Mouse (Mus musculus) skeletal muscle tissue, adult 2 months (tissue): ENCODE results near the gene Wdr74.

Experiments
- DNase-seq: peaks from one replicate; pipeline ENCODE4 v3.0.0-alpha.2; 2012; ENCODE audit warnings: low read depth, low spot score

Wdr74 gene

DNA sequence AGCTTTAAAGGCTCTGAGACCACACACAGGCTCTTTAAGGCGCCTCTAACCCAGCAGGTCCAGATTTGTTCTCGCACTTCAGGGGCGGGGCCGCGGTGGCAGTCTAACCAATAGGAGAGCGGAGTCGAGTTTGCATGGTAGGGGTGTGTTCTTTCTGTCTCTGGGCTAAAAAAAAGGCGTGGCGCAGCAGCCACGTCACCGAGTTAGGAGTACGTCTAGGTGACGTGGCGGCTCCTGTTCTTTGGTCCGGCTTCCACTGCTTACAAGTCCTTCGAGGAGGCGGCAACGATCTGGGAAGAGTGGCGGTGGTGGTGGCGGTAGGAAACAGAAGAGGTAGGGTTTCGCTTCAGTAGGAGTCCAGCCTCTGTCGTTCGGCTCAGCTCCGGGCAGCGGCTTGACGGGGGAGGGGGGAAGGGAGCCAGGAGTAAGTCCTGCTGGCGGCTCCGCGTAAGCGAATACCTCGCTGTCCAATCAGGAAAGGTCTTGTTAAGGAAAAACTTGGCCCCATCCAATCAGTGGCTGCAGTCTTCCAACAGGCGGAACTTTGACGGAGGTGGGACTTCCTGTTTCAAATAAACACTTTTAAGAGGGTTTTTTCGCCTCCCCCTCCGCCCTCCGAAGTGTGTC is 5.7 kb downstream of the Wdr74 start, which contains the start of gene Stx5a:
Gene Stx5a (plus strand): TSS at position 171 of the 627 bp plus-strand sequence.
- DNase-seq: peak; percentile 97

GRCm38 (mm10) chr19:8742176-8742575 is 6.5 kb downstream of the Wdr74 start:
- DNase-seq: no peak

GRCm38 (mm10) chr19:8745382-8745781 is 9.8 kb downstream of the Wdr74 start:
- no peak for DNase-seq

DNA sequence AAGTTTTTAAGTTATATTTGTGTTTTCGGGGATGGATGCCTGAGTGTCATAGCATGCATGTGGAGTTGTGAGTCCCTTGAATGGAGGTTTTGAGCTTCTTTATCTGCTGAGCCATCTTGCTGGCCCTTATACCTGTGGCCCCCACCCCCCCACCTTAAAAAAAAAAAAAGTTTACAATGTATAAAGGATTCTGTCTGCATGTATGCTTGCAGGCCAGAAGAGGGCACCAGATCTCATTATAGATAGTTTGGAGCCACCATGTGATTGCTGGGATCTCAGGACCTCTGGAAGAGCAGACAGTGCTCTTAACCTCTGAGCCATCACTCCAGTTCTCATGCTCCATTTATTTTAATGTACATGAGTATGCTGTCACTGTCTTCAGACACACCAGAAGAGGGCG is 11.7 kb downstream of the Wdr74 start:
- no peak for DNase-seq

DNA sequence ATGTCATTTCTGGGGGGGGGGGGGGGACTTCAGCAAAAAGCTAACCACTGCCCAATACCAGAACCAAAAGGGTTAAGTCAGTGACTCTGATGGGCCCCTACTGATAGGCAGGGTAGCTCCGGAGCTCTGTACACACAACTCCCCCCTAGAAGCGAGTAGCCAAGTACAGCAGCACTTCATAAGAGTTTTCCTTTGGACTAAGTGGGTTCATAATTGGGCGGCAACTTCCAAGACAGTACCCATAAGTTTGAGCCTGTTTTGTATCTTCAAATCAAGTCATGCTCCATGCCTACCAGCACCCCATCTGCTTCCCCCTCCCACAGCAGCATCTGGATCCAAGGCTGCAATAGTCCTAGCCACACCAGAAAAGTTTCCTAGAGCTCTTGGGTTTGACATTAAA is 20.0 kb downstream of the Wdr74 start:
- DNase-seq: no peak

DNA sequence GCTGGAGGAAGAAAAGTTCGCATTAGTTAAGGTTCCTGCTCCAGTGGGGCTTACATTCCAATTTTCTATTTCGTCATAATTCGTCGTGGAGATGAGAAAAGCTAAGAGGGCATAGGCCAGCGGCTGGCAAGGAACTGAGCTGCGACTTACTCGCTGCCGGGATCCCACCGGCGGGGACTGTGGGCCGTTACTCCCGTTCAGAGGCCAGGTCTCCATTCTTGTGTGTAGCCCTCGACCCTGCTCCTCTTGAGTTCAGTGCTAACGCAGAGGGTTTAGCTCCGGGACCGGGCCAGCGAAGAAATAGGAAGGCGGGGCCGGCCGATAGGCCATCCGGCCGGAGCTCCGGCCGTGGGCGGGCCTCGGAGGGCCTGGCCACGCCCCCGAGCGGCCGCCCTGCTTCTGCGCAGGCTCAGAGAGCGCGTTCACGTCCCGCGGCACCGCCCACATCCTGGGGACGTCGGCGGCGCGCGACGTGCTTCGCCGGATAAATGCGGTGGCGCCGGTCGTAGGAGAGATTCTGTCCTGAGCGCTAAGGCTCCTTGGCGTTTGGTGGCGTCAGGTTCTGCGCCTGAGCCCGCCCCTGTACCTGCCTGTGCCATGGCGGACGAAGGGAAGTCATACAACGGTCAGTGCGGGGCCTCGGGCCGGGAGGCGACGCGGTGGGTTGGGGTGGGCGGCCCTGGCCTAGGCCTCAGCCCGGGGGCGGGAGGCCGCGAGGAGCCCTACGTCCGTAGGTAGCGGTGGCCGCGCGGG is 21.2 kb downstream of the Wdr74 start, which contains the start of gene Nxf1:
Gene Nxf1 (plus strand): TSS at position 439 of the 753 bp plus-strand sequence.
- DNase-seq: peak; percentile 93

DNA sequence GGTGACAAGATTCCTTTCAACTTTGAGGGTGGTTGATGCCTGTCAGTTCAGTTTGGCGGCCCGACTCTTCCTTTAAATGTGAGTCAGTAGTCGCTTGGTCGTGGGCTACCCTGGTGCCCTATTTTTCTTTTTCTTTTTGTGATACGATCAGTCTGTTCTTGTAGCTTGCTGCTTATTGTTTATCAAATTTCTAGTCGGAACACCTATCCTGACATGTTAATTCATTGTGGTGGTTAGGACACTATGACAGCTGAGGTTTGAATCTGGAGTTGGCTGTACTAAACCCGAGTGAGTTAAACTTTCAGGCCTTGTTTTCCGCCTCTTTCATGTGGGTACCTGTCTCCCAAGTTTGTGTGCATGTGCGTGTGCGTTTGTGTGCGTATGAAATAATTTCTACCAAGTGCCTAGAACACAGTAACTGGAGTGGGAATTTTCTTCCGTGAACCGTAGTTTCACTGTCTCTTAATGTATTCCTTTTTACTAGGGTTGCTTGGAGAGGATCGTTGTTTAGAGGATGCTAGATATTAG is 21.9 kb downstream of the Wdr74 start:
- no peak for DNase-seq

GRCm38 (mm10) chr19:8758899-8759298 is 23.3 kb downstream of the Wdr74 start:
- DNase-seq: no peak

- DNase-seq: no peak
These were observed 25.1 kb downstream of the Wdr74 start for GRCm38 (mm10) chr19:8760757-8761156.

GRCm38 (mm10) chr19:8763276-8763675 is 27.6 kb downstream of the Wdr74 start:
- no peak for DNase-seq

DNA sequence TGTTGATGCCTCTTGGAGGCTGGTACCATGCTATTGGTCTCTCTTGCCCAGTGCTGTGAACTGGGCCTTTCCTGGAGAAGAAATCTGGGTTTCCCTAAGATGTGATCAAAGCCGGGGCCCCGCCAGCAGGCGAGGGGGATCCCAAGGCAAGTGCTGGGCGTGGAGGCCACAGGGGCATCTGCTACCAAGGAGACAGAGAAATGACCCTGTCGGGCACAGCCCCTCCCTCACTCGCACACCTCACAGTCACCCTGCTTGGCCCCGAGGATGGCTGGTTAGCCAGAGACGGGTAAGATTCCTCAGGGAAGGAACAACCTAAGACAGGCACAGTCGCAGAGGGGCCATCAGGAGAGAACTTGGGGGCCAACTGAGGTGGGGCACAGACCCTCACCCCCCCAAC is 29.9 kb downstream of the Wdr74 start:
- no peak for DNase-seq

GRCm38 (mm10) chr19:8770567-8771270 is 35.1 kb downstream of the Wdr74 start, which contains the start of gene Tmem223:
TSS of gene Tmem223 (plus strand) at chr19:8770996.
- DNase-seq: peak; percentile 52

GRCm38 (mm10) chr19:8772996-8773395 is 37.4 kb downstream of the Wdr74 start:
- DNase-seq: no peak

DNA sequence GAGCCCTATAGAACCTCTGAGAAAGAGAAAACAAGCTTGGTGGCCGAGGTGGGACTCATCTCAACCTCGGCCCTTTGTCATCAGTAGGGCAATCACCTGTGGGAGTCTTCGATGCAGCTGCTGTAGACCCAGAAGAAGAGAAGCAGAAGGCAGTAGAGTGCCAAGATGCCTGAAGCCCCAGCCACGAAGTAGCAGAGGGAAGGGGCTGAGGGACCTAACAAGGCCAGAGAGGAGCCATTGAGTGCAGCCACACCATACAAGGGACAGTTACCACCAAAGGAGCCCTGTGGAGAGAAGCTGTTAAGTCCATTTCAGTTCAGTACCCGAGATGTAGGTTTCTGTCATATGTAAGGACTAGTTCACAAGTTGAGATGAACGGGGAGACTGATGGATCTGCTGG is 37.8 kb downstream of the Wdr74 start:
- no peak for DNase-seq

GRCm38 (mm10) chr19:8774086-8774835 is 38.6 kb downstream of the Wdr74 start, which contains the start of gene Tmem179b:
TSS of gene Tmem179b (minus strand) at chr19:8774467.
- DNase-seq: peak; percentile 87

GRCm38 (mm10) chr19:8774951-8775421 is 39.4 kb downstream of the Wdr74 start:
- DNase-seq: no peak

DNA sequence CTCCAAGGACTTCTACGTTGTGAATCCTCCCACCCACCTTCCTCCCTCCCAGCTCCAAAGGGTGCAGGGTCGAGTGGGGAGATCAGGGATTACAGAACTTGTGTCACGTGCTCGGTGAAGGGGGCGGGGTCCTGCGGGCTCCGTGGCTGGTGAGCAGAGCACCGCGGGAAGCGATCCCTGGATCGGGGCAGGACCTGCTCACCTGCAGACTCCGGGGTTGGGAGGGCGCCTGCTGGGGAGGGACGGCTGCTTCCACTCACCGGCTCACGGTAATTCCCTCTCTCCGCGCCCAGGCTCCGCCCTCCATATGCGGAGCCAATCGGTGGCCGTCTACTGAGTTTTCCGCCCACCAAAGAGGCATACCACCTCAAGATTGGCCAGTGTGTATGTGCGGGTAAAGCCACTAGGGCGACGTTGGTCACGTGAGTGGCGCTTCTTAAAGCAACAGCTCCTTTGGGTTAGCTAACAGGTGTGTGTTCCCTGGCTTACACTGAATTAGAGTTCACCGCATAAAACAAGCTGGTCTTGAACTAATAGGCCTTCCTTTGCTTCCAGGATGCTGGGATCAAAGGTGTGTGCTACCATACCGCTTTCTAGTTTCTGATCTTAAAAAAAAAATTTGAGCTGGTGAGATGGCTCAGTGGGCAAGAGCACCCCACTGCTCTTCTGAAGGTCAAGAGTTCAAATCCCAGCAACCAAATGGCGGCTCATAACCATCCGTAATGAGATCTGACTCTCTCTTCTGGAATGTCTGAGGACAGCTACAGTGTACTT is 50.6 kb downstream of the Wdr74 start, which contains the start of gene Taf6l:
Gene Taf6l (minus strand): TSS at position 410 of the 774 bp plus-strand sequence.
- peak; percentile 95 for DNase-seq

GRCm38 (mm10) chr19:8788521-8788920 is 52.9 kb downstream of the Wdr74 start:
- DNase-seq: no peak

DNA sequence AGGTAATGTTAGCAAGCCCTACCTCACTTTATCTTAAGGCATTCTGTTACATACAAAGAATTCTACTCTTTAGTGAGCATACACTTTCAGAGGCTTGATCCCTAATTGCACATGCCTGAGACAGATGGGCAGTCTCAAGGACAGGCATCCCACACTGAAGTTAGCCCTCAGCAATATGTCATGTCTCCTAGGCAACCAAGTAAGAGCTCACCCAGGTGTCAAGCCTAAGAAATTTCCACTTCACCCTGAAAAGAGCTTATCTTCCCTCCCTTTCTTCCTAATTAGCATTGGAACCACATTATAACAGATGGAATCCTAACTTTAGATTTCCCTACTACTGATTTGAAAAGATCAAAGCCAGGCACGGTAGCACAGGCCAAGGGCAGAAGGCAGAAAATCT is 53.5 kb downstream of the Wdr74 start:
- no peak for DNase-seq

- DNase-seq: no peak
These were observed 54.5 kb downstream of the Wdr74 start for GRCm38 (mm10) chr19:8790171-8790570.
